Mouse (Mus musculus): ENCODE data around the gene Abcb9. TPM values are rescaled to one million over a fixed set of nuclear protein-coding genes. Genes with fewer than 3 reads are reported as not detected.
A peak's percentile ranks its signal among the peaks of the same experiment; 100 is the strongest.
"Not testable (repeated sequence)": the region's sequence is repeated elsewhere in the genome, so short reads cannot be mapped to it uniquely, and the experiment has no call there.

The Abcb9 gene
- polyA plus RNA-seq, 1 experiment from 2014 or later: 1.7 TPM

DNA sequence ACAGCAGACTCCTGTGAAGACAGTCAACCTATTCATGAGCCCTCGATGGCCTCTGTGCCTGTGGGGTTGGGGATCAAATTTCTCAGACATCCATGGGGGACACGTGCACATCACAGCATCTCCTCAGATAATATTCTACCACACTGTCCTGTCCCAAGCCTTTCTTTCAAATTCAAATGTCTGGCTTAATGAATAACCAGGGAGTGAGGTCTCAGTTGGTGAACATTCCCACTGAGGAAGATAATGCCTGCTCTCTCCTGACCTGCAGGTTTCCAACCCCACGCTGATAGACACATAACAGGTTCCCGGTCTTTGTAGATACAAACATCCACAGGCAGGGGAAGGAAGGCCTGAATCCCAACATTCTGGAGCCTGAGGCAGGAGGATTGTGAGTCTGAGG, 38.6 kb downstream of the Abcb9 start:
- WGBS: 30% methylated on average over 4 of the region's 4 CpGs
- H3K9ac ChIP-seq (ENCODE audit: low read length): no peak overlapping the region
- H3K27ac ChIP-seq (ENCODE audit: low read depth, low read length): no peak overlapping the region
- no peak overlapping the region for H3K4me3 ChIP-seq (ENCODE audit: low read depth, low read length)
- no peak overlapping the region for H3K4me2 ChIP-seq (ENCODE audit: low read depth)
- ATAC-seq (ENCODE audit: insufficient read depth, low FRiP score, low TSS enrichment) (no peak), DNase-seq (ENCODE audit: low spot score) (no peak)
- H3K4me1 ChIP-seq (ENCODE audit: control insufficient read depth, insufficient read depth, low read length): no peaks in the 10 kb centered on the region
- no peaks in the 10 kb centered on the region for H3K36me3 ChIP-seq (ENCODE audit: control insufficient read depth, insufficient read depth, low read length)
- no peaks in the 10 kb centered on the region for H3K27me3 ChIP-seq (ENCODE audit: control insufficient read depth, insufficient read depth, low read length)
- no peaks in the 10 kb centered on the region for H3K9me3 ChIP-seq (ENCODE audit: control insufficient read depth, low read length)

- WGBS: 100% methylated on average over 1 of the region's 1 CpGs
- H3K27ac ChIP-seq (ENCODE audit: low read depth, low read length): no peak overlapping the region
- no peaks in the 10 kb centered on the region for H3K9me3 ChIP-seq (ENCODE audit: control insufficient read depth, low read length)
- no peaks in the 10 kb centered on the region for H3K4me1 ChIP-seq (ENCODE audit: control insufficient read depth, insufficient read depth, low read length)
- no peak overlapping the region for H3K4me3 ChIP-seq (ENCODE audit: low read depth, low read length)
- H3K9ac ChIP-seq (ENCODE audit: low read length): no peak overlapping the region
- H3K36me3 ChIP-seq (ENCODE audit: control insufficient read depth, insufficient read depth, low read length): no peaks in the 10 kb centered on the region
- no peak for ATAC-seq (ENCODE audit: insufficient read depth, low FRiP score, low TSS enrichment)
- no peak overlapping the region for H3K4me2 ChIP-seq (ENCODE audit: low read depth)
- no peaks in the 10 kb centered on the region for H3K27me3 ChIP-seq (ENCODE audit: control insufficient read depth, insufficient read depth, low read length)
- no peak for DNase-seq (ENCODE audit: low spot score)
Observed at GRCm38 (mm10) chr5:124056219-124056618, 39.4 kb downstream of the Abcb9 start.

GRCm38 (mm10) chr5:124052641-124053040, 43.0 kb downstream of the Abcb9 start:
- not testable (repeated sequence) for DNase-seq (ENCODE audit: low spot score); H3K9me3 ChIP-seq (ENCODE audit: control insufficient read depth, low read length); H3K27me3 ChIP-seq (ENCODE audit: control insufficient read depth, insufficient read depth, low read length); H3K4me2 ChIP-seq (ENCODE audit: low read depth); H3K9ac ChIP-seq (ENCODE audit: low read length); H3K4me3 ChIP-seq (ENCODE audit: low read depth, low read length); ATAC-seq (ENCODE audit: insufficient read depth, low FRiP score, low TSS enrichment); H3K36me3 ChIP-seq (ENCODE audit: control insufficient read depth, insufficient read depth, low read length); H3K27ac ChIP-seq (ENCODE audit: low read depth, low read length); H3K4me1 ChIP-seq (ENCODE audit: control insufficient read depth, insufficient read depth, low read length)
- WGBS: 98% methylated on average over 5 of the region's 7 CpGs

GRCm38 (mm10) chr5:124051899-124052491, 43.6 kb downstream of the Abcb9 start:
- no peak for ATAC-seq (ENCODE audit: insufficient read depth, low FRiP score, low TSS enrichment)
- 82% methylated on average over 11 of the region's 11 CpGs for WGBS

DNA sequence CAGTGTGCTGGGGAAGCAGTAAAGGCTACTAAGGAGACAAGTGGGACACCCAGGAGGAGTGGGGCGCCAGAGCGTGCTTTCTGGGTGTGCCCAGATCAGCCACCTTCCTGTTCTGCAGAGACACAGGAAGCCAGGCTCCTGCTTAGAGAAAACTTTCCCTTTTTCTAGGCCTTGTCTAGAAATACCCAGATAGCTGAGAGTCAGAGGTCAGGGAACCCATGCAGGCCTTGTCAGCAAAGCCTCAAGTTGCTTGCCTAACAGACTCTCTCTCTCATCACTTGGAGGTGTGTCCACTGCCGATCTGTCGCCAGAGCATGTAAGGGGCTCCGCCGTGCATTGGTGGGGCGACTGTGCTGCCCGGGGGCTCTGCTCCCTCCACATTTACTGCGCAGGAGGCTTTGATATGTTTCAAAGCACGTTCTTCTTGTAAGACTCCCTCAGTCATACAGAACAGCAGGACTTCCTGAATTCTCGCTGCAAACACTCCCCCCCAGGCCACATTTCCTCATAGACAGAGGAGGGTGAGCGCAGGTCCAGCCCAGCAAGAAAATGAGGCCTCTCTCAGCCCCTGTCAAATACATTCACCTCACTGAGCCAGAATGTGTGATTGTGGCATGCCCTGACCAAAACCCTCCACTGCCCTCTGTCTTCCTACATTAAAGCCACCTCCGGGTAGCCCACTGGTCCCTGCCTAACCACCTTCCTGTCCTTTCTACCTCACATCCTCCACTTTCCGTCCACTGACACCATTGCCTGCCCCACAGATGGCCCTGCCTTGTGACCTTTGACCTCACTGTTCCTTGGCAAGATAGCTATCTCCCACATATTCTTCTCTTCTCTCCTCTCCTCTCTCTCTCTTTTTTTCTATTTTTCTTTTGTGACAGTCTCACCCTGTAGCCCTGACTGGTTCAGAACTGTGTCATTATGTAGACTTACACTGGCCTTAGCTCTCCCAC, 45.2 kb downstream of the Abcb9 start:
- Histone ChIP-seq H3K9ac (ENCODE audit: low read length) (no peak overlapping the region), H3K4me1 (ENCODE audit: control insufficient read depth, insufficient read depth, low read length) (0 out of 2 replicates have a peak, but pooled peaks cover 4% of the 10 kb centered on the region), H3K27me3 (ENCODE audit: control insufficient read depth, insufficient read depth, low read length) (no peaks in the 10 kb centered on the region), H3K4me3 (ENCODE audit: low read depth, low read length) (no peak overlapping the region), H3K4me2 (ENCODE audit: low read depth) (no peak overlapping the region), H3K36me3 (ENCODE audit: control insufficient read depth, insufficient read depth, low read length) (no peaks in the 10 kb centered on the region), H3K9me3 (ENCODE audit: control insufficient read depth, low read length) (no peaks in the 10 kb centered on the region), H3K27ac (ENCODE audit: low read depth, low read length) (peak overlapping the region; percentile 1; the same call in 1 of the 2 replicates)
- no peak for ATAC-seq (ENCODE audit: insufficient read depth, low FRiP score, low TSS enrichment)
- no peak for DNase-seq (ENCODE audit: low spot score)
- 56% methylated on average over 14 of the region's 14 CpGs for WGBS

More at GRCm38 (mm10) chr5:124051899-124052491, 43.6 kb downstream of the Abcb9 start:
- Histone ChIP-seq H3K36me3 (ENCODE audit: control insufficient read depth, insufficient read depth, low read length) (no peaks in the 10 kb centered on the region), H3K4me3 (ENCODE audit: low read depth, low read length) (no peak overlapping the region), H3K4me2 (ENCODE audit: low read depth) (no peak overlapping the region), H3K27me3 (ENCODE audit: control insufficient read depth, insufficient read depth, low read length) (no peaks in the 10 kb centered on the region), H3K4me1 (ENCODE audit: control insufficient read depth, insufficient read depth, low read length) (0 out of 2 replicates have a peak, but pooled peaks cover 2% of the 10 kb centered on the region), H3K9me3 (ENCODE audit: control insufficient read depth, low read length) (no peaks in the 10 kb centered on the region), H3K9ac (ENCODE audit: low read length) (no peak overlapping the region), H3K27ac (ENCODE audit: low read depth, low read length) (no peak overlapping the region)
- DNase-seq (ENCODE audit: low spot score): no peak

GRCm38 (mm10) chr5:124049249-124050045, 46.2 kb downstream of the Abcb9 start:
- Histone ChIP-seq H3K27ac (ENCODE audit: low read depth, low read length) (peak overlapping the region; percentile 1; the same call in 1 of the 2 replicates), H3K9me3 (ENCODE audit: control insufficient read depth, low read length) (no peaks in the 10 kb centered on the region), H3K4me3 (ENCODE audit: low read depth, low read length) (no peak overlapping the region), H3K4me1 (ENCODE audit: control insufficient read depth, insufficient read depth, low read length) (peaks cover 4% of the 10 kb centered on the region; the same call in 1 of the 2 replicates), H3K4me2 (ENCODE audit: low read depth) (no peak overlapping the region), H3K36me3 (ENCODE audit: control insufficient read depth, insufficient read depth, low read length) (no peaks in the 10 kb centered on the region), H3K9ac (ENCODE audit: low read length) (no peak overlapping the region), H3K27me3 (ENCODE audit: control insufficient read depth, insufficient read depth, low read length) (no peaks in the 10 kb centered on the region)
- WGBS: 73% methylated on average over 15 of the region's 15 CpGs
- ATAC-seq (ENCODE audit: insufficient read depth, low FRiP score, low TSS enrichment): no peak
- no peak for DNase-seq (ENCODE audit: low spot score)

DNA sequence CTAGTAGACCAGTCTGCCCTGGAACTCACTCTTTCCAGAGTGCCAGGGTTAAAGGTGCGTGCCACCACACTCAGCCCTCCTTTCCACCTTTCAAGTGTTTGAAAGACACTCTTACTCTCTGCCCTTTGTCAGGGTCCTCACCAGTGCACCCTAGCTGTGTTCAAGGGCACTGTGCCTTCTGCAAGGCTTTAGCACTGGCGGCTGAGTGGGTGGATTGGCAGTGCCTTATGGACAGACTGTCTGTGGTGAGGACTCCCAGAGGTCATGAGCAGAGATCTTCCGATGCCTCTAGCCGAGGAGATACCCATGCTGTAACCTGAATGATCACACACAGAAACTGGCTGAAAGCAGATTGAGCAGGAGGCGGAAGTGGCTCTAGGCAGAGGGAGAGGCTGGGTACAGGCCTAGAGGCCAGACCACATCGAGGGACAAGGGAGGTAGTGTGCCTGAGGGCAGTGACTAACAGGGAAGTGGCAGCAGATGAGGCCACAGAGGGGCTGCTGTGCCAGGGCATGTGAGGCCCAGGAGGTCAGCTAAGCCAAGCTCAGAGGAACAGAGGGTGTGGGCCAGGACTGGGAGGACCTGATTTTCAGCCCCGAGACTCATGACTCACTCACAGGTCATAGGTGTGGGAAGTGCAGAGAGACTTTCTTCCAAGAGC, 48.7 kb downstream of the Abcb9 start:
- ATAC-seq (ENCODE audit: insufficient read depth, low FRiP score, low TSS enrichment): no peak
- Histone ChIP-seq H3K9ac (ENCODE audit: low read length) (peak overlapping the region; percentile 6), H3K27ac (ENCODE audit: low read depth, low read length) (no peak overlapping the region), H3K4me1 (ENCODE audit: control insufficient read depth, insufficient read depth, low read length) (peaks cover 8% of the 10 kb centered on the region), H3K4me3 (ENCODE audit: low read depth, low read length) (no peak overlapping the region), H3K36me3 (ENCODE audit: control insufficient read depth, insufficient read depth, low read length) (no peaks in the 10 kb centered on the region), H3K27me3 (ENCODE audit: control insufficient read depth, insufficient read depth, low read length) (no peaks in the 10 kb centered on the region), H3K4me2 (ENCODE audit: low read depth) (no peak overlapping the region), H3K9me3 (ENCODE audit: control insufficient read depth, low read length) (no peaks in the 10 kb centered on the region)
- DNase-seq (ENCODE audit: low spot score): no peak
- 88% methylated on average over 7 of the region's 7 CpGs for WGBS

DNA sequence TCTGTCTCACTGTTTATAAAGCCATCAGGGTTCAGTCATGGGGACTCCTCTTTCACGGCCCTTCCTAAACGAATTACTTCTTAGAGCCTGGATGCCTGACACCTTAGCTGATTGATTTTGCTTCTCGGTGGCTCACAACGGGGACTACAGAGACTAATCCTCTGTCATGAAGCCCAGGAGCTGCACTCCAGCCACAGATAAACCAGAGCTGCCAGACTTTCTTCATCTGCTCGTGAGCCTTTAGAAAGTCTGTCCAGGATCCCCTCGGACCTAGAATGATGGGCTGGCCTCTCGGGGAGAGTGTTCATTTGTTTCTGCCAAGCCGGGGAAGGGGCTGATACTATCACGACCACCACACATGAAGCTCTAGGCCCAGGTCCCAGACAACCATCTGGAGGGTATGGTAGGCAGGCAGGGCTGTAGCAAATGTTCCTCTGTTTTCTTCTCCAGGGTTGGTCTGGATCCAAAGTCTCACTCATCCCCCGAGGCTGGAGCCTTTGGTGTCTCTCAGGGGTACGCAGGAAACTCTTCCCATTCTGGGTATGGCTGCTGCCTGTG, 50.1 kb downstream of the Abcb9 start:
- no peak for DNase-seq (ENCODE audit: low spot score)
- no peak for ATAC-seq (ENCODE audit: insufficient read depth, low FRiP score, low TSS enrichment)
- no peaks in the 10 kb centered on the region for H3K27me3 ChIP-seq (ENCODE audit: control insufficient read depth, insufficient read depth, low read length)
- peaks cover 8% of the 10 kb centered on the region for H3K4me1 ChIP-seq (ENCODE audit: control insufficient read depth, insufficient read depth, low read length)
- H3K27ac ChIP-seq (ENCODE audit: low read depth, low read length): no peak overlapping the region
- no peak overlapping the region for H3K9ac ChIP-seq (ENCODE audit: low read length)
- H3K36me3 ChIP-seq (ENCODE audit: control insufficient read depth, insufficient read depth, low read length): no peaks in the 10 kb centered on the region
- 40% methylated on average over 11 of the region's 11 CpGs for WGBS
- no peaks in the 10 kb centered on the region for H3K9me3 ChIP-seq (ENCODE audit: control insufficient read depth, low read length)
- no peak overlapping the region for H3K4me2 ChIP-seq (ENCODE audit: low read depth)
- no peak overlapping the region for H3K4me3 ChIP-seq (ENCODE audit: low read depth, low read length)

All from neural tube, embryonic 11.5 days (tissue).